Mouse (Mus musculus) hindbrain, embryonic 12.5 days (tissue): Measurements from ENCODE around the gene Zdhhc15. TPM values are rescaled to one million over a fixed set of nuclear protein-coding genes. Genes with fewer than 3 reads are reported as not detected.
A peak's percentile ranks its signal among the peaks of the same experiment; 100 is the strongest.
"Not testable (repeated sequence)": the region's sequence is repeated elsewhere in the genome, so short reads cannot be mapped to it uniquely, and the experiment has no call there.

Source experiments
- ATAC-seq: fragments of 200-750 bp; cut with Nextera tagmentation; 2 replicates; pipeline ENCODE4 v1.8.0; 2017; ENCODE audit warnings: moderate TSS enrichment; ENCODE audit not compliant: low FRiP score
- H3K27ac ChIP-seq: fragments of 300-500 bp; sonication (generic); 2 replicates; pipeline ENCODE4 v1.5.1; 2016; ENCODE audit warnings: mild to moderate bottlenecking
- H3K27me3 ChIP-seq: fragments of 300-500 bp; sonication (generic); 2 replicates; pipeline ENCODE4 v1.6.1; 2016; ENCODE audit warnings: mild to moderate bottlenecking
- H3K36me3 ChIP-seq: fragments of 300-500 bp; sonication (generic); 2 replicates; pipeline ENCODE4 v1.6.1; 2016; ENCODE audit warnings: mild to moderate bottlenecking
- H3K4me1 ChIP-seq: fragments of 300-500 bp; sonication (generic); 2 replicates; pipeline ENCODE4 v1.6.1; 2016
- H3K4me2 ChIP-seq: fragments of 300-500 bp; sonication (generic); replicated peaks from 2 replicates; pipeline ENCODE4 v1.6.1; 2016; ENCODE audit warnings: mild to moderate bottlenecking
- H3K4me3 ChIP-seq: fragments of 300-500 bp; sonication (generic); 2 replicates; pipeline ENCODE4 v1.5.1; 2016; ENCODE audit warnings: mild to moderate bottlenecking
- H3K9ac ChIP-seq: fragments of 300-500 bp; sonication (generic); 2 replicates; pipeline ENCODE4 v1.6.1; 2016; ENCODE audit warnings: mild to moderate bottlenecking, moderate library complexity
- H3K9me3 ChIP-seq: fragments of 300-500 bp; sonication (generic); replicated peaks from 2 replicates; pipeline ENCODE4 v1.6.1; 2016; ENCODE audit warnings: mild to moderate bottlenecking
- WGBS: fragments of 180-500 bp; shearing (Covaris S2); methylation state at CpG from one replicate; pipeline ENCODE4 v1.1.7; 2016; 5-methylcytosine and 5-hydroxymethylcytosine counted together
- polyA plus RNA-seq: library from polyadenylated mRNA; unstranded; fragments of >200 nt; fragmentation: Nextera tagmentation; extraction: Ambion mirVana; gene quantifications from 2 replicates; pipeline ENCODE4 v1.2.1, GENCODE M21; 2016

Zdhhc15 gene
- polyA plus RNA-seq: 10.4 and 12.2 TPM in 2 replicates

GRCm38 (mm10) chrX:104670757-104671549, at the start of gene Zdhhc15:
Gene Zdhhc15 (minus strand): TSS chrX:104671064.
- H3K9ac ChIP-seq: peak within 1 kb of the TSS; percentile 64
- no peaks in the 10 kb centered on the region for H3K9me3 ChIP-seq
- 0 out of 2 replicates have a peak within 1 kb of the TSS, but pooled peaks have one; percentile 44 for H3K27ac ChIP-seq
- no peaks in the 10 kb centered on the region for H3K4me1 ChIP-seq
- peak within 1 kb of the TSS; percentile 56 for H3K4me2 ChIP-seq
- H3K36me3 ChIP-seq: no peaks in the 10 kb centered on the region
- WGBS: 18% methylated on average over 24 of the region's 31 CpGs
- H3K4me3 ChIP-seq: peak within 1 kb of the TSS; percentile 48
- peaks cover 26% of the 10 kb centered on the region for H3K27me3 ChIP-seq
- peak; percentile 95 for ATAC-seq

GRCm38 (mm10) chrX:104707935-104708334, 37.1 kb upstream of the Zdhhc15 start:
- no peaks in the 10 kb centered on the region for H3K36me3 ChIP-seq
- ATAC-seq: no peak
- H3K9me3 ChIP-seq: no peaks in the 10 kb centered on the region
- H3K4me1 ChIP-seq: no peaks in the 10 kb centered on the region
- WGBS: 91% methylated on average over 2 of the region's 2 CpGs
- peaks cover 5% of the 10 kb centered on the region; the same call in 1 of the 2 replicates for H3K27me3 ChIP-seq
- H3K9ac ChIP-seq: no peak overlapping the region
- no peak overlapping the region for H3K4me3 ChIP-seq
- no peak overlapping the region for H3K27ac ChIP-seq
- no peak overlapping the region for H3K4me2 ChIP-seq

- H3K4me1 ChIP-seq: no peaks in the 10 kb centered on the region
- peak; percentile 68; the same call in 1 of the 2 replicates for ATAC-seq
- peak overlapping the region; percentile 64 for H3K9ac ChIP-seq
- WGBS: 31% methylated on average over 19 of the region's 19 CpGs
- H3K9me3 ChIP-seq: no peaks in the 10 kb centered on the region
- H3K36me3 ChIP-seq: no peaks in the 10 kb centered on the region
- peak overlapping the region; percentile 56 for H3K4me2 ChIP-seq
- H3K27me3 ChIP-seq: peaks cover 26% of the 10 kb centered on the region
- H3K27ac ChIP-seq: 0 out of 2 replicates have a peak overlapping the region, but pooled peaks have one; percentile 44
- peak overlapping the region; percentile 48 for H3K4me3 ChIP-seq
Measured at GRCm38 (mm10) chrX:104669850-104670756, 761 bp downstream of the Zdhhc15 start.

- ATAC-seq: no peak
- WGBS: 60% methylated on average over 1 of the region's 1 CpGs
Measured at GRCm38 (mm10) chrX:104656976-104657375, 13.9 kb downstream of the Zdhhc15 start.

GRCm38 (mm10) chrX:104612531-104612930, 58.3 kb downstream of the Zdhhc15 start:
- Histone ChIP-seq H3K36me3 (no peaks in the 10 kb centered on the region), H3K9me3 (no peaks in the 10 kb centered on the region), H3K4me1 (no peaks in the 10 kb centered on the region), H3K27me3 (no peaks in the 10 kb centered on the region), H3K9ac (no peak overlapping the region), H3K27ac (no peak overlapping the region), H3K4me2 (no peak overlapping the region), H3K4me3 (no peak overlapping the region)
- ATAC-seq: no peak
- 92% methylated on average over 10 of the region's 10 CpGs for WGBS

More at GRCm38 (mm10) chrX:104656976-104657375, 13.9 kb downstream of the Zdhhc15 start:
- H3K4me3 ChIP-seq: no peak overlapping the region
- H3K9me3 ChIP-seq: no peaks in the 10 kb centered on the region
- no peaks in the 10 kb centered on the region for H3K4me1 ChIP-seq
- no peaks in the 10 kb centered on the region for H3K27me3 ChIP-seq
- no peak overlapping the region for H3K4me2 ChIP-seq
- H3K36me3 ChIP-seq: no peaks in the 10 kb centered on the region
- H3K27ac ChIP-seq: no peak overlapping the region
- H3K9ac ChIP-seq: no peak overlapping the region

GRCm38 (mm10) chrX:104603738-104604430, 67.0 kb downstream of the Zdhhc15 start:
- not testable (repeated sequence) for H3K4me3 ChIP-seq, H3K9me3 ChIP-seq, H3K4me1 ChIP-seq, H3K27ac ChIP-seq, ATAC-seq, H3K4me2 ChIP-seq, H3K36me3 ChIP-seq, H3K9ac ChIP-seq
- peaks cover 16% of the 10 kb centered on the region for H3K27me3 ChIP-seq
- 83% methylated on average over 2 of the region's 7 CpGs for WGBS

GRCm38 (mm10) chrX:104602168-104602859, 68.5 kb downstream of the Zdhhc15 start:
- H3K4me1 ChIP-seq, H3K36me3 ChIP-seq, H3K27ac ChIP-seq, H3K4me2 ChIP-seq, ATAC-seq, H3K9ac ChIP-seq, H3K4me3 ChIP-seq, H3K9me3 ChIP-seq: not testable (repeated sequence)
- peaks cover 16% of the 10 kb centered on the region for H3K27me3 ChIP-seq
- 88% methylated on average over 8 of the region's 13 CpGs for WGBS

GRCm38 (mm10) chrX:104573946-104574345, 96.9 kb downstream of the Zdhhc15 start:
- ATAC-seq: no peak
- H3K36me3 ChIP-seq: no peaks in the 10 kb centered on the region
- H3K27ac ChIP-seq: no peak overlapping the region
- peaks cover 4% of the 10 kb centered on the region; the same call in 1 of the 2 replicates for H3K27me3 ChIP-seq
- no peaks in the 10 kb centered on the region for H3K4me1 ChIP-seq
- no peak overlapping the region for H3K9ac ChIP-seq
- H3K4me3 ChIP-seq: no peak overlapping the region
- H3K4me2 ChIP-seq: no peak overlapping the region
- 75% methylated on average over 5 of the region's 5 CpGs for WGBS
- no peaks in the 10 kb centered on the region for H3K9me3 ChIP-seq

- no peak overlapping the region for H3K4me3 ChIP-seq
- H3K4me1 ChIP-seq: no peaks in the 10 kb centered on the region
- H3K36me3 ChIP-seq: no peaks in the 10 kb centered on the region
- no peaks in the 10 kb centered on the region; the same call in none of the 2 replicates for H3K27me3 ChIP-seq
- H3K9ac ChIP-seq: no peak overlapping the region
- no peak overlapping the region for H3K4me2 ChIP-seq
- WGBS: 82% methylated on average over 3 of the region's 3 CpGs
- H3K27ac ChIP-seq: no peak overlapping the region
- no peak for ATAC-seq
- H3K9me3 ChIP-seq: no peaks in the 10 kb centered on the region
Measured at GRCm38 (mm10) chrX:104567497-104567896, 103.4 kb downstream of the Zdhhc15 start.

GRCm38 (mm10) chrX:104545283-104545682, 125.6 kb downstream of the Zdhhc15 start:
- H3K27ac ChIP-seq: no peak overlapping the region
- no peak overlapping the region for H3K9ac ChIP-seq
- no peaks in the 10 kb centered on the region for H3K4me1 ChIP-seq
- no peak overlapping the region for H3K4me3 ChIP-seq
- peaks cover 20% of the 10 kb centered on the region for H3K27me3 ChIP-seq
- no peaks in the 10 kb centered on the region for H3K9me3 ChIP-seq
- no peaks in the 10 kb centered on the region for H3K36me3 ChIP-seq
- ATAC-seq: no peak
- WGBS: 93% methylated on average over 1 of the region's 1 CpGs
- H3K4me2 ChIP-seq: no peak overlapping the region

- no peak overlapping the region for H3K27ac ChIP-seq
- H3K4me2 ChIP-seq: no peak overlapping the region
- H3K4me1 ChIP-seq: no peaks in the 10 kb centered on the region
- 85% methylated on average over 4 of the region's 4 CpGs for WGBS
- H3K36me3 ChIP-seq: no peaks in the 10 kb centered on the region
- H3K9me3 ChIP-seq: no peaks in the 10 kb centered on the region
- no peak for ATAC-seq
- H3K4me3 ChIP-seq: no peak overlapping the region
- H3K27me3 ChIP-seq: peaks cover 21% of the 10 kb centered on the region; the same call in 1 of the 2 replicates
- no peak overlapping the region for H3K9ac ChIP-seq
Measured at GRCm38 (mm10) chrX:104543919-104544595, 126.8 kb downstream of the Zdhhc15 start.
